ENCODE assay signal across 15 mouse cellular contexts in genomic region chr2:117802686-117803085, GRCm38 (mm10).
DNase-seq lines count a peak whose midpoint lies in the region; ATAC-seq and TF ChIP-seq lines count a peak whose summit lies in the region.
"Had no signal": no experiment of that assay in that cellular context is flagged by ENCODE, and none has a peak within 500 bp of the region (broad histone marks: within the 10 kb centered on the region; RNA-seq: fewer than 3 reads in every experiment).

No protein-coding gene starts in this region.

- H3K4me1 ChIP-seq in heart, embryonic 11.5 days (ENCODE audit: control insufficient read depth, insufficient read depth, low read length) = no peaks in the 10 kb centered on the region
- peaks cover 11% of the 10 kb centered on the region; the same call in 1 of the 2 replicates for H3K4me1 ChIP-seq in lung, embryonic 14.5 days (ENCODE audit: insufficient read depth)
- H3K4me1 ChIP-seq in stomach, postnatal 0 days (replicated peaks; ENCODE audit: control insufficient read depth, insufficient read depth) = no peaks in the 10 kb centered on the region
- H3K4me1 ChIP-seq: liver, embryonic 13.5 days; neural tube, embryonic 13.5 days had no signal

- no peak for TF ChIP-seq CTCF in lung, embryonic 14.5 days (IDR thresholded peaks at IDR 0.05; ENCODE audit: low read depth)
- no peak for TF ChIP-seq CTCF in stomach, postnatal 0 days (IDR thresholded peaks at IDR 0.05; ENCODE audit: low read depth)

- H3K36me3 ChIP-seq in heart, embryonic 11.5 days (ENCODE audit: control insufficient read depth, insufficient read depth, low read length) = no peaks in the 10 kb centered on the region
- no peaks in the 10 kb centered on the region for H3K36me3 ChIP-seq in lung, embryonic 14.5 days (ENCODE audit: insufficient read depth)
- no peaks in the 10 kb centered on the region for H3K36me3 ChIP-seq in stomach, postnatal 0 days (ENCODE audit: control insufficient read depth, insufficient read depth, low read length)
- H3K36me3 ChIP-seq: liver, embryonic 13.5 days; neural tube, embryonic 13.5 days had no signal

- no peaks in the 10 kb centered on the region for H3K9me3 ChIP-seq in heart, embryonic 11.5 days (replicated peaks; ENCODE audit: control insufficient read depth, low read length)
- no peaks in the 10 kb centered on the region for H3K9me3 ChIP-seq in lung, embryonic 14.5 days (ENCODE audit: low read depth, low read length)
- H3K9me3 ChIP-seq in stomach, postnatal 0 days (ENCODE audit: control insufficient read depth, low read length) = no peaks in the 10 kb centered on the region
- H3K9me3 ChIP-seq: liver, embryonic 13.5 days; neural tube, embryonic 13.5 days had no signal

- DNase-seq in heart, adult 11 months = peak; percentile 29
- DNase-seq in urinary bladder, adult 18-20 months (ENCODE audit: low spot score in 2 of 2) = peak; percentile 9 to 22
- DNase-seq in urinary bladder, adult 2 months (ENCODE audit: low spot score) = no peak
- peak; percentile 27 for DNase-seq in lung, embryonic 14.5 days
- no peak for DNase-seq in stomach, postnatal 0 days (ENCODE audit: low spot score)
- no peak for DNase-seq in embryo, embryonic 9.5 days (ENCODE audit: extremely low spot score)
- DNase-seq in layer of hippocampus, postnatal 14 days (ENCODE audit: low spot score in 2 of 2) = no peak
- DNase-seq: cerebellum, adult 18-20 months; liver, embryonic 13.5 days; right cerebral cortex, postnatal 4 days had no signal

- no peak for TF ChIP-seq EP300 in stomach, postnatal 0 days (optimal IDR thresholded peaks at IDR 0.05)

- H3K27me3 ChIP-seq in heart, embryonic 11.5 days (ENCODE audit: control insufficient read depth, insufficient read depth, low read length) = no peaks in the 10 kb centered on the region
- no peaks in the 10 kb centered on the region for H3K27me3 ChIP-seq in lung, embryonic 14.5 days (ENCODE audit: insufficient read depth, low read length)
- no peaks in the 10 kb centered on the region for H3K27me3 ChIP-seq in stomach, postnatal 0 days (ENCODE audit: control insufficient read depth, insufficient read depth, low read length)
- H3K27me3 ChIP-seq: liver, embryonic 13.5 days; neural tube, embryonic 13.5 days had no signal

- 59% methylated on average over 2 of the region's 2 CpGs for WGBS in heart, embryonic 11.5 days (ENCODE audit: insufficient replicate concordance)
- 44% methylated on average over 2 of the region's 2 CpGs for WGBS in lung, embryonic 14.5 days
- 29% methylated on average over 2 of the region's 2 CpGs for WGBS in stomach, postnatal 0 days

- H3K4me3 ChIP-seq in heart, embryonic 11.5 days (ENCODE audit: low read depth, low read length) = no peak overlapping the region
- no peak overlapping the region for H3K4me3 ChIP-seq in lung, embryonic 14.5 days (ENCODE audit: low read depth, low read length)
- no peak overlapping the region for H3K4me3 ChIP-seq in stomach, postnatal 0 days (ENCODE audit: low read depth, low read length)
- H3K4me3 ChIP-seq: erythroblast, embryonic 14.5 days; liver, embryonic 13.5 days; neural tube, embryonic 13.5 days had no signal

- no peak for ATAC-seq in heart, embryonic 11.5 days (replicated peaks; ENCODE audit: insufficient number of reproducible peaks, low FRiP score, low TSS enrichment)
- ATAC-seq in lung, embryonic 14.5 days (ENCODE audit: insufficient read depth) = peak; percentile 18; the same call in 1 of the 2 replicates
- ATAC-seq in stomach, postnatal 0 days (ENCODE audit: low FRiP score, low TSS enrichment) = peak; percentile 69
- ATAC-seq: CD4-positive, CD25-positive, alpha-beta regulatory T cell, adult 4 months; forebrain, embryonic 16.5 days had no signal

- H3K27ac ChIP-seq in heart, embryonic 11.5 days (ENCODE audit: low read depth, low read length) = no peak overlapping the region
- H3K27ac ChIP-seq in lung, embryonic 14.5 days (ENCODE audit: low read depth) = peak overlapping the region; percentile 64
- no peak overlapping the region for H3K27ac ChIP-seq in stomach, postnatal 0 days (replicated peaks)
- H3K27ac ChIP-seq: liver, embryonic 13.5 days; neural tube, embryonic 13.5 days had no signal

- H3K9ac ChIP-seq in heart, embryonic 11.5 days (ENCODE audit: low read depth, low read length) = no peak overlapping the region
- H3K9ac ChIP-seq in lung, embryonic 14.5 days = no peak overlapping the region
- H3K9ac ChIP-seq in stomach, postnatal 0 days (ENCODE audit: low read length) = no peak overlapping the region
- H3K9ac ChIP-seq: liver, embryonic 13.5 days; neural tube, embryonic 13.5 days had no signal

- no peak overlapping the region for H3K4me2 ChIP-seq in heart, embryonic 11.5 days
- no peak overlapping the region for H3K4me2 ChIP-seq in lung, embryonic 14.5 days
- H3K4me2 ChIP-seq in stomach, postnatal 0 days (replicated peaks; ENCODE audit: low read depth) = no peak overlapping the region
- H3K4me2 ChIP-seq: liver, embryonic 13.5 days; neural tube, embryonic 13.5 days had no signal

Comparison
In these comparisons a context has a peak if more than half of its experiments do, and no peak if none do; other contexts are left out.
1. DNase-seq: peak in heart, adult 11 months (single experiment), urinary bladder, adult 18-20 months (2 of 2) and lung, embryonic 14.5 days (single experiment); none in urinary bladder, adult 2 months (single experiment), stomach, postnatal 0 days (single experiment), embryo, embryonic 9.5 days (single experiment) and layer of hippocampus, postnatal 14 days (0 of 2).